Mouse (Mus musculus): ENCODE results near the gene Sirt6.

DNA sequence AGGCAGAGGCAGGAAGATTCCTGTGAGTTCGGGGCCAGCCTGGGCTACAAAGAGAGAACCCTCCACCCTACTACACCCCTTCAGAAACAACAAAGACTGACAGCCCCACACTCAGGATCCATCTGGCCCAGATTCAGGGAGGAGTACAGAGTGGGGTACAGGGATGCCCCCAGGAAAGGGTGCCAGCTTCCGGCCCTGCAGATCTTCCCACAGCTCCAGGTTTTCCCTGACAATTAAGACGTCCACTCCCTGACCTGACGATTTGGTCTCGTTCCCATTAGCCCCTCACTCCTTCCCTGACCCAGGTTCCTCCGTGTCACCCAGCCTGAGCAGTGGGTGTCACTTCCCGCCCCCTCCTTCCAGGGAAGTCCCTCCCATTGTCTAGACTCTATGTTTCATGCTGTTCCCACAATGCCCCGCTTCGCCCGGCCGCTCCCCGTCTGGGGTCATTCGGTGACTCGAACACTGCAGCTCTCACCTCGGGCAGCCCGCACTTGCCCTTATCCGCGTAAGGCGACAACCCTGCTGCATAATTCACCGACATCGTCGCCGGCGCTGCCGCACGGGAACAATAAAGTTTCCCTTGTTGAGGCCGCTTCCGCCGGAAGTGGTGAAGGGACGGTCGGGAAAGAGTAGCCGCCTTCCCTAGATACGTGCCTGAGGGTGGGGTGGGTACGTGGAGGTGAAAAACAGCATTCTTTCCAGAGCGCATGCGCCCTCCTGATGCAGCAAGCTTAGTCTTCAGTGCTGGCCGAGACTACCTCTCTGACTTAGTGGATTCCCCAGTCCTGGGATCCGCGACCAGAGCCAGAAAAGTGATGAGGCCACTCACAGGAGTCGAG is at the start of gene Sirt6:
- TF ChIP-seq CTCF (IDR thresholded peaks at IDR 0.05; ENCODE audit: low read depth) (no peak), EP300 (IDR thresholded peaks at IDR 0.05; ENCODE audit: low read depth) (peak; percentile 69; the same call in 1 of the 2 replicates)

Measured in liver, embryonic 14.5 days (tissue).